Mouse (Mus musculus): Measurements from ENCODE around the gene Hemk1. TPM values are rescaled to one million over a fixed set of nuclear protein-coding genes. Genes with fewer than 3 reads are reported as not detected.

Gene Hemk1
- total and polyA plus RNA-seq, 2 experiments from 2014 or later: 4.8 to 12.3 TPM

GRCm38 (mm10) chr9:107279378-107280321 is 58.5 kb downstream of the Hemk1 start:
- Histone ChIP-seq H3K9ac (replicated peaks; ENCODE audit: low read depth, low read length) (0 out of 2 replicates have a peak overlapping the region, but pooled peaks have one; percentile 3), H3K4me1 (ENCODE audit: control insufficient read depth, insufficient read depth) (peaks cover 20% of the 10 kb centered on the region), H3K4me3 (ENCODE audit: low read depth, low read length) (no peak overlapping the region), H3K4me2 (ENCODE audit: low read depth, low read length) (peak overlapping the region; percentile 40), H3K27ac (ENCODE audit: low read depth) (peak overlapping the region; percentile 26; the same call in 1 of the 2 replicates), H3K9me3 (replicated peaks; ENCODE audit: control insufficient read depth, low read length) (no peaks in the 10 kb centered on the region), H3K36me3 (replicated peaks; ENCODE audit: control insufficient read depth, insufficient read depth, low read length) (no peaks in the 10 kb centered on the region), H3K27me3 (ENCODE audit: control insufficient read depth, insufficient read depth, low read length) (no peaks in the 10 kb centered on the region)
- peak; percentile 49; the same call in 1 of the 2 replicates for ATAC-seq (ENCODE audit: insufficient read depth, low read depth)
- WGBS: 37% methylated on average over 16 of the region's 16 CpGs
- no peak for TF ChIP-seq EP300 (IDR thresholded peaks at IDR 0.05; ENCODE audit: low read depth)
- TF ChIP-seq CTCF (IDR thresholded peaks at IDR 0.05; ENCODE audit: low read depth): no peak
- DNase-seq (ENCODE audit: low spot score): no peak

- TF ChIP-seq EP300 (IDR thresholded peaks at IDR 0.05; ENCODE audit: low read depth): no peak
- no peak for TF ChIP-seq CTCF (IDR thresholded peaks at IDR 0.05; ENCODE audit: low read depth)
- ATAC-seq (ENCODE audit: insufficient read depth, low read depth) (peak; percentile 62), DNase-seq (ENCODE audit: low spot score) (no peak)
- H3K27ac ChIP-seq (ENCODE audit: low read depth): no peak overlapping the region
- H3K36me3 ChIP-seq (replicated peaks; ENCODE audit: control insufficient read depth, insufficient read depth, low read length): no peaks in the 10 kb centered on the region
- no peak overlapping the region for H3K4me3 ChIP-seq (ENCODE audit: low read depth, low read length)
- H3K9ac ChIP-seq (replicated peaks; ENCODE audit: low read depth, low read length): no peak overlapping the region
- H3K4me1 ChIP-seq (ENCODE audit: control insufficient read depth, insufficient read depth): peaks cover 20% of the 10 kb centered on the region
- H3K9me3 ChIP-seq (replicated peaks; ENCODE audit: control insufficient read depth, low read length): no peaks in the 10 kb centered on the region
- whole genome bisulfite sequencing: 38% methylated on average over 8 of the region's 8 CpGs
- no peak overlapping the region for H3K4me2 ChIP-seq (ENCODE audit: low read depth, low read length)
- H3K27me3 ChIP-seq (ENCODE audit: control insufficient read depth, insufficient read depth, low read length): no peaks in the 10 kb centered on the region
Measured at GRCm38 (mm10) chr9:107278527-107279377, 59.4 kb downstream of the Hemk1 start.

GRCm38 (mm10) chr9:107278126-107278525 is 60.0 kb downstream of the Hemk1 start:
- H3K4me3 ChIP-seq (ENCODE audit: low read depth, low read length): no peak overlapping the region
- ATAC-seq (ENCODE audit: insufficient read depth, low read depth) (no peak), DNase-seq (ENCODE audit: low spot score) (no peak)
- H3K27ac ChIP-seq (ENCODE audit: low read depth): no peak overlapping the region
- H3K4me1 ChIP-seq (ENCODE audit: control insufficient read depth, insufficient read depth): peaks cover 20% of the 10 kb centered on the region
- H3K9ac ChIP-seq (replicated peaks; ENCODE audit: low read depth, low read length): no peak overlapping the region
- no peak for TF ChIP-seq EP300 (IDR thresholded peaks at IDR 0.05; ENCODE audit: low read depth)
- TF ChIP-seq CTCF (IDR thresholded peaks at IDR 0.05; ENCODE audit: low read depth): peak; percentile 34
- no peaks in the 10 kb centered on the region for H3K27me3 ChIP-seq (ENCODE audit: control insufficient read depth, insufficient read depth, low read length)
- 57% methylated on average over 4 of the region's 4 CpGs for WGBS
- H3K9me3 ChIP-seq (replicated peaks; ENCODE audit: control insufficient read depth, low read length): no peaks in the 10 kb centered on the region
- no peak overlapping the region for H3K4me2 ChIP-seq (ENCODE audit: low read depth, low read length)
- H3K36me3 ChIP-seq (replicated peaks; ENCODE audit: control insufficient read depth, insufficient read depth, low read length): no peaks in the 10 kb centered on the region

- Histone ChIP-seq H3K9ac (replicated peaks; ENCODE audit: low read depth, low read length) (no peak overlapping the region), H3K27me3 (ENCODE audit: control insufficient read depth, insufficient read depth, low read length) (no peaks in the 10 kb centered on the region), H3K9me3 (replicated peaks; ENCODE audit: control insufficient read depth, low read length) (no peaks in the 10 kb centered on the region), H3K4me2 (ENCODE audit: low read depth, low read length) (no peak overlapping the region), H3K27ac (ENCODE audit: low read depth) (no peak overlapping the region), H3K4me3 (ENCODE audit: low read depth, low read length) (no peak overlapping the region), H3K36me3 (replicated peaks; ENCODE audit: control insufficient read depth, insufficient read depth, low read length) (no peaks in the 10 kb centered on the region), H3K4me1 (ENCODE audit: control insufficient read depth, insufficient read depth) (peaks cover 20% of the 10 kb centered on the region)
- WGBS: 86% methylated on average over 7 of the region's 7 CpGs
- no peak for ATAC-seq (ENCODE audit: insufficient read depth, low read depth)
- TF ChIP-seq CTCF (IDR thresholded peaks at IDR 0.05; ENCODE audit: low read depth): no peak
- TF ChIP-seq EP300 (IDR thresholded peaks at IDR 0.05; ENCODE audit: low read depth): no peak
- no peak for DNase-seq (ENCODE audit: low spot score)
Measured at GRCm38 (mm10) chr9:107277603-107278002, 60.5 kb downstream of the Hemk1 start.

Other genes with a start within 250 kb of the Hemk1 start
- gene Dock3, start 106.4 kb downstream of the Hemk1 start, total RNA-seq (2014; rRNA removed; ENCODE audit: low replicate concordance): 0.08 and 11.6 TPM in 2 replicates
- 0.16 and 0.21 TPM in 2 replicates for gene Dock3, start 106.4 kb downstream of the Hemk1 start, polyA plus RNA-seq (2015; fragmentation: Nextera tagmentation; extraction: Ambion mirVana)
- gene Mapkapk3, start 48.5 kb downstream of the Hemk1 start, total RNA-seq (2014; rRNA removed; ENCODE audit: low replicate concordance): 14.8 and 24.0 TPM in 2 replicates
- 13.0 and 15.1 TPM in 2 replicates for gene Mapkapk3, start 48.5 kb downstream of the Hemk1 start, polyA plus RNA-seq (2015; fragmentation: Nextera tagmentation; extraction: Ambion mirVana)
- 44.8 and 62.6 TPM in 2 replicates for gene Cish, start 42.3 kb downstream of the Hemk1 start, total RNA-seq (2014; rRNA removed; ENCODE audit: low replicate concordance)
- gene Cish, start 42.3 kb downstream of the Hemk1 start, polyA plus RNA-seq (2015; fragmentation: Nextera tagmentation; extraction: Ambion mirVana): 136 and 149 TPM in 2 replicates
- gene 6430571L13Rik, start 2.3 kb upstream of the Hemk1 start, total RNA-seq (2014; rRNA removed; ENCODE audit: low replicate concordance): 1.1 and 11.0 TPM in 2 replicates
- 3.1 and 3.3 TPM in 2 replicates for gene 6430571L13Rik, start 2.3 kb upstream of the Hemk1 start, polyA plus RNA-seq (2015; fragmentation: Nextera tagmentation; extraction: Ambion mirVana)
- 30.6 and 34.8 TPM in 2 replicates for gene Cacna2d2, start 61.3 kb upstream of the Hemk1 start, total RNA-seq (2014; rRNA removed; ENCODE audit: low replicate concordance)
- 1.1 and 1.3 TPM in 2 replicates for gene Cacna2d2, start 61.3 kb upstream of the Hemk1 start, polyA plus RNA-seq (2015; fragmentation: Nextera tagmentation; extraction: Ambion mirVana)
- 33.4 and 37.3 TPM in 2 replicates for gene Tmem115, start 195.6 kb upstream of the Hemk1 start, total RNA-seq (2014; rRNA removed; ENCODE audit: low replicate concordance)
- 26.7 and 28.5 TPM in 2 replicates for gene Tmem115, start 195.6 kb upstream of the Hemk1 start, polyA plus RNA-seq (2015; fragmentation: Nextera tagmentation; extraction: Ambion mirVana)
- 13.4 and 22.1 TPM in 2 replicates for gene Cyb561d2, start 203.8 kb upstream of the Hemk1 start, total RNA-seq (2014; rRNA removed; ENCODE audit: low replicate concordance)
- 14.3 and 16.9 TPM in 2 replicates for gene Cyb561d2, start 203.8 kb upstream of the Hemk1 start, polyA plus RNA-seq (2015; fragmentation: Nextera tagmentation; extraction: Ambion mirVana)
- 42.3 and 56.4 TPM in 2 replicates for gene Nprl2, start 203.9 kb upstream of the Hemk1 start, total RNA-seq (2014; rRNA removed; ENCODE audit: low replicate concordance)
- gene Nprl2, start 203.9 kb upstream of the Hemk1 start, polyA plus RNA-seq (2015; fragmentation: Nextera tagmentation; extraction: Ambion mirVana): 22.5 and 23.2 TPM in 2 replicates
- gene Zmynd10, start 208.9 kb upstream of the Hemk1 start, total RNA-seq (2014; rRNA removed; ENCODE audit: low replicate concordance): not detected in 2 replicates
- gene Zmynd10, start 208.9 kb upstream of the Hemk1 start, polyA plus RNA-seq (2015; fragmentation: Nextera tagmentation; extraction: Ambion mirVana): 0.25 and 0.49 TPM in 2 replicates
- 28.7 and 39.0 TPM in 2 replicates for gene Rassf1, start 213.2 kb upstream of the Hemk1 start, total RNA-seq (2014; rRNA removed; ENCODE audit: low replicate concordance)
- 34.4 and 35.1 TPM in 2 replicates for gene Rassf1, start 213.2 kb upstream of the Hemk1 start, polyA plus RNA-seq (2015; fragmentation: Nextera tagmentation; extraction: Ambion mirVana)
- 38.6 and 51.2 TPM in 2 replicates for gene Tusc2, start 224.9 kb upstream of the Hemk1 start, total RNA-seq (2014; rRNA removed; ENCODE audit: low replicate concordance)
- gene Tusc2, start 224.9 kb upstream of the Hemk1 start, polyA plus RNA-seq (2015; fragmentation: Nextera tagmentation; extraction: Ambion mirVana): 37.0 and 38.8 TPM in 2 replicates
- gene Hyal2, start 229.6 kb upstream of the Hemk1 start, total RNA-seq (2014; rRNA removed; ENCODE audit: low replicate concordance): 67.8 and 97.3 TPM in 2 replicates
- 58.6 and 60.5 TPM in 2 replicates for gene Hyal2, start 229.6 kb upstream of the Hemk1 start, polyA plus RNA-seq (2015; fragmentation: Nextera tagmentation; extraction: Ambion mirVana)
- gene Hyal1, start 238.6 kb upstream of the Hemk1 start, total RNA-seq (2014; rRNA removed; ENCODE audit: low replicate concordance): 14.0 and 21.3 TPM in 2 replicates
- 5.7 and 6.0 TPM in 2 replicates for gene Hyal1, start 238.6 kb upstream of the Hemk1 start, polyA plus RNA-seq (2015; fragmentation: Nextera tagmentation; extraction: Ambion mirVana)
- gene Naa80, start 240.5 kb upstream of the Hemk1 start, total RNA-seq (2014; rRNA removed; ENCODE audit: low replicate concordance): 28.4 and 58.8 TPM in 2 replicates
- 14.5 and 17.5 TPM in 2 replicates for gene Naa80, start 240.5 kb upstream of the Hemk1 start, polyA plus RNA-seq (2015; fragmentation: Nextera tagmentation; extraction: Ambion mirVana)
- 0.65 and 0.66 TPM in 2 replicates for gene Hyal3, start 242.5 kb upstream of the Hemk1 start, total RNA-seq (2014; rRNA removed; ENCODE audit: low replicate concordance)
- gene Hyal3, start 242.5 kb upstream of the Hemk1 start, polyA plus RNA-seq (2015; fragmentation: Nextera tagmentation; extraction: Ambion mirVana): 0.29 and 0.44 TPM in 2 replicates
- gene Ifrd2, start 249.3 kb upstream of the Hemk1 start, total RNA-seq (2014; rRNA removed; ENCODE audit: low replicate concordance): 22.3 and 31.2 TPM in 2 replicates
- gene Ifrd2, start 249.3 kb upstream of the Hemk1 start, polyA plus RNA-seq (2015; fragmentation: Nextera tagmentation; extraction: Ambion mirVana): 28.6 and 33.6 TPM in 2 replicates